Mouse (Mus musculus) heart, adult 2 months (tissue): ENCODE measurements around the gene Myo10.

Experiments
- CTCF ChIP-seq: fragments of 200-600 bp; IDR thresholded peaks from 2 replicates; pipeline ENCODE4 v1.8.1; 2022; ENCODE audit warnings: antibody characterized with exemption, mild to moderate bottlenecking, moderate library complexity
- EP300 ChIP-seq: fragments of 200-500 bp; IDR thresholded peaks from 2 replicates; pipeline ENCODE4 v1.6.1; 2011; ENCODE audit warnings: low read depth, low read length, control low read depth; ENCODE audit not compliant: insufficient read depth
- POLR2A ChIP-seq: fragments of 200-500 bp; IDR thresholded peaks from 2 replicates; pipeline ENCODE4 v1.6.1; 2011; ENCODE audit warnings: mild to moderate bottlenecking, low read depth, low read length, control low read depth; ENCODE audit not compliant: insufficient read depth

GRCm38 (mm10) chr15:25760304-25760703, 138.0 kb downstream of the Myo10 start:
- TF ChIP-seq CTCF = no peak
- no peak for TF ChIP-seq POLR2A
- no peak for TF ChIP-seq EP300
